Mouse (Mus musculus) CH12.LX (cell line): ENCODE results near the gene Pde5a. TPM values are rescaled to one million over a fixed set of nuclear protein-coding genes. Genes with fewer than 3 reads are reported as not detected.

Experiments
- DNase-seq: peaks from one replicate; pipeline ENCODE4 v3.0.0-alpha.2; 2013; ENCODE audit errors: extremely low read depth
- H3K27ac ChIP-seq: 2 replicates; pipeline ENCODE4 v1.5.1; 2012; ENCODE audit warnings: low read depth, mild to moderate bottlenecking, control low read depth, moderate library complexity; ENCODE audit not compliant: insufficient read depth
- H3K27me3 ChIP-seq: replicated peaks from 2 replicates; pipeline ENCODE3; 2012; ENCODE audit warnings: inconsistent platforms
- H3K36me3 ChIP-seq, 2 experiments: replicated peaks in 1 of 2; 2 replicates each; pipeline versions ENCODE3 to v1.6.1; 2012; ENCODE audit warnings: inconsistent platforms in 1 of 2, low read length in 1 of 2, mild to moderate bottlenecking in 1 of 2, mixed read lengths in 1 of 2, moderate library complexity in 1 of 2; ENCODE audit not compliant: control insufficient read depth in 1 of 2, insufficient read depth in 1 of 2
- H3K4me1 ChIP-seq, 2 experiments: 2 replicates each; pipeline ENCODE4 v1.6.1; 2012; ENCODE audit warnings: inconsistent platforms in 1 of 2, moderate library complexity in 1 of 2; ENCODE audit not compliant: insufficient read depth in 2 of 2, control insufficient read depth in 1 of 2
- H3K4me2 ChIP-seq: 2 replicates; pipeline ENCODE4 v1.6.1; 2012; ENCODE audit warnings: low read depth, mild to moderate bottlenecking, control low read depth; ENCODE audit not compliant: poor library complexity, insufficient read depth, severe bottlenecking
- H3K4me3 ChIP-seq, 3 experiments: fragments of 150-350 bp in 1 of 3; sonication (generic) in 1 of 3; replicated peaks in 1 of 3; 2 replicates each; pipeline versions ENCODE3 to v1.5.1; 2011 to 2012; ENCODE audit warnings: low read depth in 2 of 3, low read length in 2 of 3, mild to moderate bottlenecking in 2 of 3, moderate library complexity in 2 of 3, control low read depth in 1 of 3, improper control_type of control experiment in 1 of 3, inconsistent platforms in 1 of 3, mixed read lengths in 1 of 3; ENCODE audit not compliant: poor library complexity in 1 of 3
- H3K79me2 ChIP-seq: replicated peaks from 2 replicates; pipeline ENCODE4 v1.6.1; 2012; ENCODE audit warnings: mild to moderate bottlenecking, moderate library complexity; ENCODE audit not compliant: control insufficient read depth, poor library complexity, insufficient read depth, severe bottlenecking; ENCODE audit errors: extremely low read depth
- H3K9ac ChIP-seq: 2 replicates; pipeline ENCODE4 v1.6.1; 2012; ENCODE audit warnings: low read depth, mild to moderate bottlenecking, control low read depth, moderate library complexity; ENCODE audit not compliant: insufficient read depth
- H3K9me3 ChIP-seq: replicated peaks from 2 replicates; pipeline ENCODE3; 2012; ENCODE audit warnings: low read length, inconsistent platforms, mixed read lengths
- BHLHE40 ChIP-seq: IDR thresholded peaks from 2 replicates; pipeline ENCODE4 v1.6.1; 2011; ENCODE audit warnings: mild to moderate bottlenecking, low read depth, low read length, improper control_type of control experiment
- CHD1 ChIP-seq: IDR thresholded peaks from 2 replicates; pipeline ENCODE4 v1.6.1; 2012; ENCODE audit warnings: low read depth, low read length, improper control_type of control experiment, inconsistent platforms
- CHD2 ChIP-seq: IDR thresholded peaks from 2 replicates; pipeline ENCODE4 v1.6.1; 2011; ENCODE audit warnings: low read length, improper control_type of control experiment
- E2F4 ChIP-seq: IDR thresholded peaks from 2 replicates; pipeline ENCODE4 v1.6.1; 2011; ENCODE audit warnings: low read depth, low read length, improper control_type of control experiment; ENCODE audit not compliant: insufficient replicate concordance
- ELF1 ChIP-seq: IDR thresholded peaks from 2 replicates; pipeline ENCODE4 v1.6.1; 2014; ENCODE audit warnings: low read depth, mild to moderate bottlenecking, inconsistent platforms, low read length, improper control_type of control experiment
- EP300 ChIP-seq: IDR thresholded peaks from 2 replicates; pipeline ENCODE4 v1.6.1; 2011; ENCODE audit warnings: low read length, improper control_type of control experiment
- GABPA ChIP-seq: IDR thresholded peaks from 2 replicates; pipeline ENCODE4 v1.6.1; 2012; ENCODE audit warnings: low read depth, low read length, improper control_type of control experiment, inconsistent platforms; ENCODE audit not compliant: insufficient replicate concordance
- HCFC1 ChIP-seq: IDR thresholded peaks from 2 replicates; pipeline ENCODE4 v1.6.1; 2012; ENCODE audit warnings: low read depth, mild to moderate bottlenecking, inconsistent platforms, low read length, improper control_type of control experiment
- IRF4 ChIP-seq: IDR thresholded peaks from 2 replicates; pipeline ENCODE4 v1.6.1; 2014; ENCODE audit warnings: low read depth, mild to moderate bottlenecking, inconsistent platforms, low read length, improper control_type of control experiment
- KAT2A ChIP-seq: IDR thresholded peaks from 2 replicates; pipeline ENCODE4 v1.6.1; 2012; ENCODE audit warnings: low read length, improper control_type of control experiment, inconsistent platforms; ENCODE audit not compliant: insufficient replicate concordance
- MYC ChIP-seq: IDR thresholded peaks from 2 replicates; pipeline ENCODE4 v1.6.1; 2011; ENCODE audit warnings: low read depth, mild to moderate bottlenecking, improper control_type of control experiment, low read length
- NELFE ChIP-seq: IDR thresholded peaks from 2 replicates; pipeline ENCODE4 v1.6.1; 2011; ENCODE audit warnings: low read depth, low read length, improper control_type of control experiment
- PAX5 ChIP-seq: IDR thresholded peaks from 2 replicates; pipeline ENCODE4 v1.6.1; 2012; ENCODE audit warnings: low read length, inconsistent platforms, mixed read lengths
- POLR2A ChIP-seq: IDR thresholded peaks from 2 replicates; pipeline ENCODE4 v1.6.1; 2011; ENCODE audit warnings: low read depth, mild to moderate bottlenecking, improper control_type of control experiment, low read length
- POLR2AphosphoS2 ChIP-seq: IDR thresholded peaks from 2 replicates; pipeline ENCODE4 v1.6.1; 2011; ENCODE audit warnings: low read depth, low read length, improper control_type of control experiment
- RAD21 ChIP-seq: IDR thresholded peaks from 2 replicates; pipeline ENCODE4 v1.6.1; 2011; ENCODE audit warnings: low read depth, mild to moderate bottlenecking, low read length, improper control_type of control experiment, moderate library complexity
- RCOR1 ChIP-seq: conservative IDR thresholded peaks from 2 replicates; pipeline ENCODE4 v1.6.1; 2012; ENCODE audit warnings: low read depth, mild to moderate bottlenecking, inconsistent platforms, low read length, improper control_type of control experiment
- SIN3A ChIP-seq: IDR thresholded peaks from 2 replicates; pipeline ENCODE4 v1.6.1; 2012; ENCODE audit warnings: low read length, improper control_type of control experiment, inconsistent platforms
- SMC3 ChIP-seq: IDR thresholded peaks from 2 replicates; pipeline ENCODE4 v1.6.1; 2011; ENCODE audit warnings: low read depth, low read length, improper control_type of control experiment
- TBP ChIP-seq: conservative IDR thresholded peaks from 2 replicates; pipeline ENCODE4 v1.6.1; 2011; ENCODE audit warnings: low read depth, low read length, improper control_type of control experiment
- UBTF ChIP-seq: IDR thresholded peaks from 2 replicates; pipeline ENCODE4 v1.6.1; 2012; ENCODE audit warnings: low read depth, mild to moderate bottlenecking, inconsistent platforms, low read length, improper control_type of control experiment, moderate library complexity
- USF2 ChIP-seq: conservative IDR thresholded peaks from 2 replicates; pipeline ENCODE4 v1.6.1; 2011; ENCODE audit warnings: low read depth, low read length, improper control_type of control experiment
- ZC3H11A ChIP-seq: IDR thresholded peaks from 2 replicates; pipeline ENCODE4 v1.6.1; 2012; ENCODE audit warnings: low read depth, mild to moderate bottlenecking, inconsistent platforms, low read length, improper control_type of control experiment
- ZKSCAN1 ChIP-seq: IDR thresholded peaks from 2 replicates; pipeline ENCODE4 v1.6.1; 2012; ENCODE audit warnings: low read depth, inconsistent platforms, low read length, improper control_type of control experiment, borderline replicate concordance
- ZMIZ1 ChIP-seq: IDR thresholded peaks from 2 replicates; pipeline ENCODE4 v1.6.1; 2012; ENCODE audit warnings: low read depth, mild to moderate bottlenecking, inconsistent platforms, low read length, improper control_type of control experiment
- dilution Hi-C: fragments of 300-500 bp; cut with MboI; formaldehyde crosslinking; loops from 2 replicates; pipeline ENCODE4 v1.14.3; 2020; ENCODE audit warnings: low sequenced_read_pairs; ENCODE audit not compliant: extremely low pct_unique_long_range_greater_than_20kb, extremely low pct_ligation_motif_present
- in situ Hi-C: fragments of 300-500 bp; cut with MboI; formaldehyde crosslinking; loops from 3 replicates; pipeline ENCODE4 v1.14.3; 2019; ENCODE audit warnings: low sequenced_read_pairs, low pct_ligation_motif_present, low pct_unique_long_range_greater_than_20kb, mixed read lengths
- polyA plus RNA-seq: library from polyadenylated mRNA; unstranded; fragments of >175 nt; gene quantifications from 2 replicates; pipeline ENCODE4 v1.2.1, GENCODE M21; 2012; ENCODE audit warnings: low read depth; ENCODE audit not compliant: insufficient read length
- total RNA-seq, 2 experiments: library from RNA; depleted of rRNA; stranded (reverse); fragments of 300-350 nt in 1 of 2; fragments of >200 nt in 1 of 2; gene quantifications; 2 replicates each; pipeline ENCODE4 v1.2.3; 2012 to 2014

Pde5a gene
- total and polyA plus RNA-seq, 3 experiments = 0.60 to 1.1 (median 1.0) TPM

GRCm38 (mm10) chr3:122801436-122802221 is 72.9 kb downstream of the Pde5a start:
- in situ Hi-C loops = no loop called here
- H3K9ac ChIP-seq = no peak overlapping the region
- no peaks in the 10 kb centered on the region for H3K27me3 ChIP-seq
- no peak for TF ChIP-seq CHD1
- TF ChIP-seq GABPA = no peak
- no peak for TF ChIP-seq IRF4
- no peak for TF ChIP-seq RAD21
- TF ChIP-seq POLR2A = no peak
- TF ChIP-seq HCFC1 = no peak
- TF ChIP-seq EP300 = no peak
- TF ChIP-seq RCOR1 = no peak
- TF ChIP-seq CHD2 = no peak
- no peak for TF ChIP-seq E2F4
- no peak for TF ChIP-seq PAX5
- TF ChIP-seq ZC3H11A = no peak
- TF ChIP-seq ZMIZ1 = no peak
- TF ChIP-seq SIN3A = no peak
- no peak for TF ChIP-seq NELFE
- TF ChIP-seq TBP = no peak
- TF ChIP-seq MYC = no peak
- no peak for TF ChIP-seq SMC3
- TF ChIP-seq, all 38 proteins: peak for 0
- H3K27ac ChIP-seq = no peak overlapping the region
- DNase-seq = no peak
- no peak overlapping the region for H3K4me2 ChIP-seq
- dilution Hi-C loops = no loop called here
- H3K4me3 ChIP-seq = no peak overlapping the region
- no peaks in the 10 kb centered on the region for H3K79me2 ChIP-seq
- H3K9me3 ChIP-seq = no peaks in the 10 kb centered on the region
- H3K36me3 ChIP-seq = no peaks in the 10 kb centered on the region
- H3K4me1 ChIP-seq = 0 out of 4 replicates have a peak, but pooled peaks cover 0 to 2% of the 10 kb centered on the region in 2 experiments

- dilution Hi-C loops = no loop called here
- H3K27me3 ChIP-seq = no peaks in the 10 kb centered on the region
- in situ Hi-C loops = no loop called here
- H3K9me3 ChIP-seq = no peaks in the 10 kb centered on the region
- DNase-seq = no peak
- no peak overlapping the region for H3K4me3 ChIP-seq
- no peak overlapping the region for H3K27ac ChIP-seq
- H3K4me2 ChIP-seq = no peak overlapping the region
- H3K79me2 ChIP-seq = 0 out of 2 replicates have a peak, but pooled peaks cover under 1% of the 10 kb centered on the region
- TF ChIP-seq USF2 (no peak), POLR2A (no peak), KAT2A (no peak), POLR2AphosphoS2 (no peak), SMC3 (no peak), ZKSCAN1 (no peak), MYC (no peak), UBTF (no peak), PAX5 (no peak), NELFE (no peak), BHLHE40 (no peak), ELF1 (no peak), SIN3A (no peak), TBP (no peak)
- H3K9ac ChIP-seq = no peak overlapping the region
- peaks cover 3 to 6% of the 10 kb centered on the region in 2 experiments; a peak in 1 of 4 replicates for H3K4me1 ChIP-seq
- no peaks in the 10 kb centered on the region for H3K36me3 ChIP-seq
Observed at GRCm38 (mm10) chr3:122807313-122807712, 78.6 kb downstream of the Pde5a start.
